Mouse (Mus musculus) olfactory bulb, adult 2 months (tissue): ENCODE data around the gene Agtrap.
"Not testable (repeated sequence)": the region's sequence is repeated elsewhere in the genome, so short reads cannot be mapped to it uniquely, and the experiment has no call there.

ENCODE experiments used
- CTCF ChIP-seq: fragments of 200-500 bp; IDR thresholded peaks from 2 replicates; pipeline ENCODE4 v1.5.1; 2012; ENCODE audit warnings: low read depth, mild to moderate bottlenecking, low read length, moderate library complexity; ENCODE audit not compliant: insufficient read depth
- POLR2A ChIP-seq: fragments of 200-500 bp; IDR thresholded peaks from 2 replicates; pipeline ENCODE4 v1.6.1; 2012; ENCODE audit warnings: mild to moderate bottlenecking, low read depth, low read length, moderate library complexity; ENCODE audit not compliant: insufficient read depth

- TF ChIP-seq CTCF, POLR2A: not testable (repeated sequence)
Observed at GRCm38 (mm10) chr4:148043327-148043726, 44.5 kb downstream of the Agtrap start.
